Mouse (Mus musculus): ENCODE measurements at regions not wholly inside any gene's neighbourhood (a gene's known extent, or its start where the extent isn't known, plus 50 kb on each side); places are given as distances from the start of the nearest gene placed in this dataset.
A peak's percentile ranks its signal among the peaks of the same experiment; 100 is the strongest.

DNA sequence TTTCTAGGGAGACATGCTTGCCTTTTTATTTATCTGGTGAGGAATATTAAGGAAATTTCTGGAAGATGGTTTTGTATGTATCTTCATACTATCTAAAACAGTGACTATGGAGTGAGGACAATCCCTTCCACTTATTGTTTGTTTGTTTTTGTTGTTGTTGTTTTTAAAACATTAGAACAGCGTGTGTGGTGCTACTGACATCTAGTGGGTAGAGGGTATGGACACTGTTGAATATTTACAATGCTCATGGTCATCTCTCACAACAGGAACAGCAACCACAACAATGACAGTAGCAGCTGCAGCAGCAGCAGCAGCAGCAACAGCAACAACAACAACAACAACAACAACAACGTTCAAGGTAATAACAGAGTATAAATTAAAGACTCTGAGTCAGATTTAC, 471.2 kb downstream of the Igsf11 start:
- Histone ChIP-seq H3K27me3 (replicated peaks; ENCODE audit: control insufficient read depth, insufficient read depth, low read length) (no peaks in the 10 kb centered on the region), H3K36me3 (ENCODE audit: control insufficient read depth, insufficient read depth) (no peaks in the 10 kb centered on the region), H3K4me1 (replicated peaks; ENCODE audit: control insufficient read depth, insufficient read depth, low read length) (no peaks in the 10 kb centered on the region), H3K4me2 (replicated peaks; ENCODE audit: low read depth) (no peak overlapping the region), H3K27ac (ENCODE audit: low read depth, low read length) (no peak overlapping the region), H3K9me3 (ENCODE audit: control insufficient read depth) (no peaks in the 10 kb centered on the region), H3K9ac (ENCODE audit: low read depth, low read length) (no peak overlapping the region), H3K4me3 (ENCODE audit: low read depth, low read length) (no peak overlapping the region)
- TF ChIP-seq CTCF (IDR thresholded peaks at IDR 0.05; ENCODE audit: low read depth), result peak; percentile 41
- 61% methylated on average over 2 of the region's 2 CpGs for WGBS
- no peak for ATAC-seq

DNA sequence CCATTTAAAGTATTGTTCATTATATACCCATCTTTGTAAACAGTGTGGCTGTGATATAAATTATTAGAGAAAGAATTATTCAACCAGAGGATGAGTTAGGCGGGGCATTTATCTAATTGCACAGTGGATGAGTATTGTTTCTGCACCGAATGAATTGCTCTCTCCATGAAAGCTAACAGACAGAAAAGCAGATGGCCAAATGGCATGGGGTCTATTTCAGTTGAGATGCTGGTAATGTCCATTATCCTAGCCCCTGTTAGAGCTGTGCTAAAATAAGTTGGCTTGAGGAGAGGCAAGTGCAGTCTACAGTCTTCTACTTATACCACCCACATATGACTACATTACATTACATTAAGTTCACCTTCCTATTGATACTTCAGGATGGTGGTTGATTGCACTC, 475.8 kb downstream of the Igsf11 start:
- TF ChIP-seq CTCF (IDR thresholded peaks at IDR 0.05; ENCODE audit: low read depth), result no peak
- Histone ChIP-seq H3K27ac (ENCODE audit: low read depth, low read length) (no peak overlapping the region), H3K4me2 (replicated peaks; ENCODE audit: low read depth) (no peak overlapping the region), H3K9me3 (ENCODE audit: control insufficient read depth) (no peaks in the 10 kb centered on the region), H3K27me3 (replicated peaks; ENCODE audit: control insufficient read depth, insufficient read depth, low read length) (no peaks in the 10 kb centered on the region), H3K4me1 (replicated peaks; ENCODE audit: control insufficient read depth, insufficient read depth, low read length) (no peaks in the 10 kb centered on the region), H3K4me3 (ENCODE audit: low read depth, low read length) (no peak overlapping the region), H3K9ac (ENCODE audit: low read depth, low read length) (no peak overlapping the region), H3K36me3 (ENCODE audit: control insufficient read depth, insufficient read depth) (no peaks in the 10 kb centered on the region)
- 78% methylated on average over 2 of the region's 2 CpGs for WGBS
- ATAC-seq, result no peak

DNA sequence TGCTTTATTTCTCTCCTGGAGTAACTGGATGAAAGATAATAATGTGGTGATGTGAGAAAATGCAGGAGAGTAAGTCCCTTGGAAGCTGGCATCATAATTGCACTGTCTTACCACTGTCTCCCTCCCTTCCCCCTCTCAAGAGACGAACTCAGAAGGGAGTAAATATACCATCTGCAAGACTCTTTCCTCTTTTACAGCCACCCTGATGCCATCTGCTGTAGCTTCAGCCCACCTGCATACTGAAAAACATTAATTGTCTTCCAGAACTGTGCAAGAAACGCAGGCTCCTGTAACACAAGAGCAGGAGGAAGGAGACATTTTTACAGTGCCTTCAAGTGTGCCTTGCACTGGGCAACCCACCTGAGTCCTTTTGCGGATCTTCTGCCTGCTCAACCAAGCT, 482.1 kb downstream of the Igsf11 start:
- Histone ChIP-seq H3K9me3 (ENCODE audit: control insufficient read depth) (no peaks in the 10 kb centered on the region), H3K27ac (ENCODE audit: low read depth, low read length) (no peak overlapping the region), H3K36me3 (ENCODE audit: control insufficient read depth, insufficient read depth) (no peaks in the 10 kb centered on the region), H3K4me1 (replicated peaks; ENCODE audit: control insufficient read depth, insufficient read depth, low read length) (no peaks in the 10 kb centered on the region), H3K27me3 (replicated peaks; ENCODE audit: control insufficient read depth, insufficient read depth, low read length) (no peaks in the 10 kb centered on the region), H3K4me2 (replicated peaks; ENCODE audit: low read depth) (no peak overlapping the region), H3K4me3 (ENCODE audit: low read depth, low read length) (no peak overlapping the region), H3K9ac (ENCODE audit: low read depth, low read length) (no peak overlapping the region)
- TF ChIP-seq CTCF (IDR thresholded peaks at IDR 0.05; ENCODE audit: low read depth), result no peak
- 81% methylated on average over 3 of the region's 3 CpGs for WGBS
- ATAC-seq, result no peak

DNA sequence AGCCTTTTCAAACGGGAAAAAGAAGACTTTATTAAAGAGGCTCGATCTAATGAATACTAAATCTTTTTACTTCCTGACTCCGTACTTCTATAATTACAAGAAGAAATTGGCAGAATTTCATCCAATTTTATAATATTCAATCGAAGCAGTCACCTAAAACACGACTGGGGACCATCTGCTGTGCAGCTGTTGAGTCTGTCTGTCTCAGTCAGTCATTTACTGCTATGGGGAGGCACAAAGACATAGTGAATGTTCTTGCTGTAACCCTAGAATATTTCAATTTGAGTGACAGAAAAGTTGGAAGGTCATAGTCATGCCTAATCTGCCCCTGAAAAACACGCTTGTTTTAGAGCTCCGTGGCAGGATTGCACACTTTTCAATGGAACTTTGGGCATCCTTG, 487.5 kb downstream of the Igsf11 start:
- 70% methylated on average over 7 of the region's 7 CpGs for WGBS

DNA sequence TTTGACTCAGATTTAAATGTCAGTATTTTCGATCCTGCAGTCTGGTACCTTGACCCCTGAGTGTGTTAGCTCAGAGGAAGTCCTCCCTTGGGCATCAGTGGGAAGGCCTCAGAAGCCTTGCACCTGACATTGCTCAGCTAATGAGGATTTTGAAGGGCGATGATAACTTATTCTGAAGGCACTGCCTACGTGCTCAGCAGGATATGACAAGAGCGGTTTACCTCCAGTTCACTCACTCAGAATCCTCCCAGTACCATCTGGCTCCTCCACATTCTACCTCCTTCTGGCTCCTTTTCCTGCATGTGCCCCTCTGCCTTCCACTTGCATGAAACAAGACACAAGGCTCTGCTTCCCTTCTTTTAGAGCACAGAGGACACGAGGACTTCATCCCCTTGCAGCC, 497.5 kb downstream of the Igsf11 start:
- no peaks in the 10 kb centered on the region for H3K9me3 ChIP-seq (ENCODE audit: control insufficient read depth)
- H3K27ac ChIP-seq (ENCODE audit: low read depth, low read length), result no peak overlapping the region
- WGBS, result 73% methylated on average over 5 of the region's 5 CpGs
- H3K4me1 ChIP-seq (replicated peaks; ENCODE audit: control insufficient read depth, insufficient read depth, low read length), result no peaks in the 10 kb centered on the region
- no peak for TF ChIP-seq CTCF (IDR thresholded peaks at IDR 0.05; ENCODE audit: low read depth)
- no peak overlapping the region for H3K4me3 ChIP-seq (ENCODE audit: low read depth, low read length)
- no peak overlapping the region for H3K4me2 ChIP-seq (replicated peaks; ENCODE audit: low read depth)
- no peak overlapping the region for H3K9ac ChIP-seq (ENCODE audit: low read depth, low read length)
- H3K36me3 ChIP-seq (ENCODE audit: control insufficient read depth, insufficient read depth), result no peaks in the 10 kb centered on the region
- ATAC-seq, result no peak
- no peaks in the 10 kb centered on the region for H3K27me3 ChIP-seq (replicated peaks; ENCODE audit: control insufficient read depth, insufficient read depth, low read length)

More for the DNA sequence above, 487.5 kb downstream of the Igsf11 start:
- no peak overlapping the region for H3K4me2 ChIP-seq (replicated peaks; ENCODE audit: low read depth)
- TF ChIP-seq CTCF (IDR thresholded peaks at IDR 0.05; ENCODE audit: low read depth), result no peak
- no peaks in the 10 kb centered on the region for H3K27me3 ChIP-seq (replicated peaks; ENCODE audit: control insufficient read depth, insufficient read depth, low read length)
- H3K4me1 ChIP-seq (replicated peaks; ENCODE audit: control insufficient read depth, insufficient read depth, low read length), result no peaks in the 10 kb centered on the region
- H3K9ac ChIP-seq (ENCODE audit: low read depth, low read length), result no peak overlapping the region
- H3K36me3 ChIP-seq (ENCODE audit: control insufficient read depth, insufficient read depth), result no peaks in the 10 kb centered on the region
- H3K27ac ChIP-seq (ENCODE audit: low read depth, low read length), result no peak overlapping the region
- H3K9me3 ChIP-seq (ENCODE audit: control insufficient read depth), result no peaks in the 10 kb centered on the region
- no peak for ATAC-seq
- H3K4me3 ChIP-seq (ENCODE audit: low read depth, low read length), result no peak overlapping the region

DNA sequence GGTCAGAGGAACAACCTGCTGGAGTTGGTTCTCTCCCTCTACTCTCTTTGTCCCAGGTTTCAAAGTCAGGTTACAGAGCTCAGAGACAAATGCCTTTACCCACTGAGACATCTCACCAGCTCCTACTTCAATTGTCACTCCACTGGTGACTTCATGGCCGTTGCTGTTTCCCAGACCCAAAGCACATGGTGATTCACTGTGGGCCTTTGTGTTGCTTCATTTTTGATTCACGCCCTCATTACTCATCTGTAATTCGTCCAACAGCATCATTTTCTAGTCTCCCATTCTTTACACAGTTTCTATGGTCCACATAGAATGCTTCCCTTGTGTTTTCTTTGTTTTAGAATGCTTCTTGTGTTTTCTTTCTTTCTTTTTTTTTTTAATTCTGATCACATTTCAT, 498.2 kb downstream of the Igsf11 start:
- 65% methylated on average over 3 of the region's 3 CpGs for WGBS
- no peaks in the 10 kb centered on the region for H3K27me3 ChIP-seq (replicated peaks; ENCODE audit: control insufficient read depth, insufficient read depth, low read length)
- no peak for TF ChIP-seq CTCF (IDR thresholded peaks at IDR 0.05; ENCODE audit: low read depth)

DNA sequence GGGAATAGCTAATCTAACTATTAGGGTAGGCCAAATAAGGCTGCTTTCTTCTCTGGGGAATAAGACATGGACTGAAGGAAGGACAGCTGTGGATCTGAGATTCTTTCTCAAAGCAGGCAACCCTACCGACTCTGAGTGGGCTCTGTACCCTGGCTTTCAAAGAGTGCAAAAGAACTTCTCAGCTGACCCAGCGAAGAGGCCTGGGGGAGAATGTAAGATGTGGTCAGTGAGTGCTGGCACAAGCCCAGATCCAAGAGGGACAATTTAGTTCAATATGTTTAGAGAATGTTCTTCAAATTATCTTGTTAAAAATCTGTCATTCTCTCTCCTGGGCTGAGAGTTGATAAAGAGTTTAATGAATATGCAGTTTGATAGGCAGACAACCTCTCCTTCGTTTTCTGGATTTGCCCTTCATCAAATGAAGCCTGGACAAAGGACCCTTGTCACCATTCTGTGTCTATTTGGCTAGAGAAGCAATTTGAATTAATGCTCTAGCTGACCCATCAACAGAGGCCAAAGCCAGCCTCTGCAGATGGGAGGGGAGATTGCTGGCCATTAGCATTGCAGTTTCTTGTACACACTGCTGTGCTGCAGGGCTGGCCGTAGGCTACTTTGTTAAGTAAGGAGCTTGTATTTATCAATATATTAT, 509.8 kb downstream of the Igsf11 start:
- 68% methylated on average over 4 of the region's 4 CpGs for WGBS

More for the DNA sequence above, 498.2 kb downstream of the Igsf11 start:
- Histone ChIP-seq H3K4me1 (replicated peaks; ENCODE audit: control insufficient read depth, insufficient read depth, low read length) (no peaks in the 10 kb centered on the region), H3K4me2 (replicated peaks; ENCODE audit: low read depth) (no peak overlapping the region), H3K27ac (ENCODE audit: low read depth, low read length) (no peak overlapping the region), H3K4me3 (ENCODE audit: low read depth, low read length) (no peak overlapping the region), H3K9ac (ENCODE audit: low read depth, low read length) (no peak overlapping the region), H3K36me3 (ENCODE audit: control insufficient read depth, insufficient read depth) (no peaks in the 10 kb centered on the region), H3K9me3 (ENCODE audit: control insufficient read depth) (no peaks in the 10 kb centered on the region)
- no peak for ATAC-seq

More for the DNA sequence above, 509.8 kb downstream of the Igsf11 start:
- H3K36me3 ChIP-seq (ENCODE audit: control insufficient read depth, insufficient read depth), result no peaks in the 10 kb centered on the region
- no peak overlapping the region for H3K27ac ChIP-seq (ENCODE audit: low read depth, low read length)
- no peaks in the 10 kb centered on the region for H3K4me1 ChIP-seq (replicated peaks; ENCODE audit: control insufficient read depth, insufficient read depth, low read length)
- no peak overlapping the region for H3K4me2 ChIP-seq (replicated peaks; ENCODE audit: low read depth)
- H3K9me3 ChIP-seq (ENCODE audit: control insufficient read depth), result no peaks in the 10 kb centered on the region
- H3K4me3 ChIP-seq (ENCODE audit: low read depth, low read length), result no peak overlapping the region
- TF ChIP-seq CTCF (IDR thresholded peaks at IDR 0.05; ENCODE audit: low read depth), result no peak
- H3K27me3 ChIP-seq (replicated peaks; ENCODE audit: control insufficient read depth, insufficient read depth, low read length), result no peaks in the 10 kb centered on the region
- no peak for ATAC-seq
- no peak overlapping the region for H3K9ac ChIP-seq (ENCODE audit: low read depth, low read length)

Measured in intestine, postnatal 0 days (tissue).